Mouse (Mus musculus): Measurements from ENCODE around the gene Myo16. TPM values are rescaled to one million over a fixed set of nuclear protein-coding genes. Genes with fewer than 3 reads are reported as not detected.
A peak's percentile ranks its signal among the peaks of the same experiment; 100 is the strongest.

Gene Myo16
- polyA plus RNA-seq, 1 experiment from 2014 or later: 0.27 TPM

DNA sequence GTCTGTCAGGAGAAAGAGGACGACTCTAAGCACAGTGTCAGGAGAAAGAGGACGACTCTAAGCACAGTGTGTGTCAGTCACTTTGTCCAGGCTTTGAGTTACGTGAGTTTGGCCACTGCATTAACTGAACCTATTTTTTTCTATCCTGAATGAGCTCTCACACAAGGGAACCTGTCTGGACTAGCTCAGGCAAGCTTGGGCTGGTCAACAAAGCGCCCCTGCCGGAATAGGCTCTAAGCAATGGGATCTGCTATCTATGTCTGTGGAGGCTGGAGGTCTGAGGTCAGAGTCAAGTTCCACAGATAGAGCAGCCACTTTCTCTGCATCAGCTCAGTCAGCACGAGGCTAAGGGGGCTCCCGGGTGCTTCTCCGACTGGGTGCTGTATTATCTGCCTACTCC, 46.3 kb downstream of the Myo16 start:
- Histone ChIP-seq H3K4me3 (ENCODE audit: low read length) (no peak overlapping the region), H3K27me3 (ENCODE audit: control insufficient read depth, insufficient read depth, low read length) (no peaks in the 10 kb centered on the region), H3K27ac (ENCODE audit: low read depth, low read length) (no peak overlapping the region), H3K36me3 (ENCODE audit: control insufficient read depth, insufficient read depth, low read length) (no peaks in the 10 kb centered on the region), H3K4me2 (replicated peaks; ENCODE audit: low read depth, low read length) (no peak overlapping the region), H3K9ac (ENCODE audit: low read depth, low read length) (no peak overlapping the region), H3K4me1 (ENCODE audit: control insufficient read depth, insufficient read depth, low read length) (no peaks in the 10 kb centered on the region), H3K9me3 (ENCODE audit: control insufficient read depth, low read length) (no peaks in the 10 kb centered on the region)
- WGBS: 81% methylated on average over 8 of the region's 8 CpGs
- no peak for ATAC-seq (ENCODE audit: low FRiP score, low TSS enrichment)

DNA sequence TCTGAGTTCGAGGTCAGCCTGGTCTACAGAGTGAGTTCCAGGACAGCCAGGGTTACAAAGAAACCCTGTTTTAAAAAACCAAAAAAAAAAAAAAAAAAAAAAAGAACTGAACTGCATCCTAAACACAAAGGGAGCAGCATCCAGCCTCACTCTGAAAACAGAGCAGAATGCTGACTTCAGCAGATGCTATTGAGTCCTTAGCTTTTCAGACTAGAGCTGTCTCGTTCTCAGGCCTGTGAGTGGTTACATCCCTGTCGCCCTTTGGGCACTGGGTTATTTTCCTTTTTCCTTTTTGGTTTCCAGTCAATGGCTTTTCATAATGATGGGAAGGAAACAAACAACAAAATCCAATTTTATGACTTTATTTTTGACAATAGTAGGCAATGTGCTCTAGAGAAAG, 61.3 kb downstream of the Myo16 start:
- Histone ChIP-seq H3K27ac (ENCODE audit: low read depth, low read length) (no peak overlapping the region), H3K27me3 (ENCODE audit: control insufficient read depth, insufficient read depth, low read length) (no peaks in the 10 kb centered on the region), H3K9ac (ENCODE audit: low read depth, low read length) (no peak overlapping the region), H3K4me1 (ENCODE audit: control insufficient read depth, insufficient read depth, low read length) (no peaks in the 10 kb centered on the region), H3K9me3 (ENCODE audit: control insufficient read depth, low read length) (no peaks in the 10 kb centered on the region), H3K4me2 (replicated peaks; ENCODE audit: low read depth, low read length) (no peak overlapping the region), H3K36me3 (ENCODE audit: control insufficient read depth, insufficient read depth, low read length) (no peaks in the 10 kb centered on the region), H3K4me3 (ENCODE audit: low read length) (no peak overlapping the region)
- no peak for ATAC-seq (ENCODE audit: low FRiP score, low TSS enrichment)
- 76% methylated on average over 3 of the region's 3 CpGs for WGBS

DNA sequence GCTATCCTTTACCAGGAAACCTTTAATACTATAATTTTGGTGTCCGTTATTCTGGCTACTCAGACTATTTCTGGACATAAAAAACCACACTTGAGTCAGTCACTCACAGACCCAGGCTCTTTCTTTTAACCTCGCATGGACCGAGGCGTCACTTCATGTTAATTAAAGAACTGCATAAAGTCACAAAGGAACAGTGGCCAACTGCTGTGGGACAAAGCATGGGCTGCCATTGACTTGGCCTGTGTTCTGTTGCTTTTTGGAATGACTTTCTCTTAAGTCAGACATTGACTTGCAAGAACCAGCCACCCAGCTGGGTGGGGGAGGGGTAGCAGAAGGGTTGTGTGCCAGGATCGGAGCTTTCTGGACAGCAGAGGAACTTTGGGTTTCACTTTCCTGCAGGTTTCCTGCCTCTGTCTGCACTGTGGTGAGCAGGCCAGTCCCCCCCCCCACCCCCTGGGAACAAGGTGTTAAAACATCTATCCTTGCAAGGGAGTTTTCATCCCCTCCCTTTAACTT, 66.1 kb downstream of the Myo16 start:
- Histone ChIP-seq H3K27ac (ENCODE audit: low read depth, low read length) (no peak overlapping the region), H3K9me3 (ENCODE audit: control insufficient read depth, low read length) (no peaks in the 10 kb centered on the region), H3K27me3 (ENCODE audit: control insufficient read depth, insufficient read depth, low read length) (no peaks in the 10 kb centered on the region), H3K36me3 (ENCODE audit: control insufficient read depth, insufficient read depth, low read length) (no peaks in the 10 kb centered on the region), H3K4me2 (replicated peaks; ENCODE audit: low read depth, low read length) (no peak overlapping the region), H3K4me3 (ENCODE audit: low read length) (no peak overlapping the region), H3K4me1 (ENCODE audit: control insufficient read depth, insufficient read depth, low read length) (no peaks in the 10 kb centered on the region), H3K9ac (ENCODE audit: low read depth, low read length) (no peak overlapping the region)
- 82% methylated on average over 5 of the region's 5 CpGs for WGBS
- no peak for ATAC-seq (ENCODE audit: low FRiP score, low TSS enrichment)

DNA sequence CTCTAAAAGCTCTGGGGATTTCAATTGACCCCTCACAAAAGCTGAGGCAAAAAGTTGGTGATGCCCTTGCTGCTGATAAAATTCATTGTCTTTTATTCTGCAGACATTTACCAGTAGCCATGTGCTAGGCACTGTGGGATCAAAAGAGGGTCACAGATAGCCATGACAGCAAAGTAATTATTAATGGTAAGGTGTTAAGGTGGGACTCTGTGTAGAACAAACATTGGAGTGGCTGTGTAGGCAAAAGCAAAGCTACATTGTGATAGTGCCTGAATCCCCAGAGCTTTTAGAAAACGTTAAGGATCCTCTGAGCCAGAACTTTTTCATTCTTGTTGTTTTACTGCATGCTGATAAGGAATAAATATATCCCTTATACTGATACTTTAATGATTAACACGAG, 69.1 kb downstream of the Myo16 start:
- WGBS: 53% methylated on average over 2 of the region's 2 CpGs
- Histone ChIP-seq H3K27ac (ENCODE audit: low read depth, low read length) (no peak overlapping the region), H3K4me1 (ENCODE audit: control insufficient read depth, insufficient read depth, low read length) (no peaks in the 10 kb centered on the region), H3K27me3 (ENCODE audit: control insufficient read depth, insufficient read depth, low read length) (no peaks in the 10 kb centered on the region), H3K9ac (ENCODE audit: low read depth, low read length) (no peak overlapping the region), H3K36me3 (ENCODE audit: control insufficient read depth, insufficient read depth, low read length) (no peaks in the 10 kb centered on the region), H3K4me2 (replicated peaks; ENCODE audit: low read depth, low read length) (no peak overlapping the region), H3K9me3 (ENCODE audit: control insufficient read depth, low read length) (no peaks in the 10 kb centered on the region), H3K4me3 (ENCODE audit: low read length) (no peak overlapping the region)
- ATAC-seq (ENCODE audit: low FRiP score, low TSS enrichment): no peak

DNA sequence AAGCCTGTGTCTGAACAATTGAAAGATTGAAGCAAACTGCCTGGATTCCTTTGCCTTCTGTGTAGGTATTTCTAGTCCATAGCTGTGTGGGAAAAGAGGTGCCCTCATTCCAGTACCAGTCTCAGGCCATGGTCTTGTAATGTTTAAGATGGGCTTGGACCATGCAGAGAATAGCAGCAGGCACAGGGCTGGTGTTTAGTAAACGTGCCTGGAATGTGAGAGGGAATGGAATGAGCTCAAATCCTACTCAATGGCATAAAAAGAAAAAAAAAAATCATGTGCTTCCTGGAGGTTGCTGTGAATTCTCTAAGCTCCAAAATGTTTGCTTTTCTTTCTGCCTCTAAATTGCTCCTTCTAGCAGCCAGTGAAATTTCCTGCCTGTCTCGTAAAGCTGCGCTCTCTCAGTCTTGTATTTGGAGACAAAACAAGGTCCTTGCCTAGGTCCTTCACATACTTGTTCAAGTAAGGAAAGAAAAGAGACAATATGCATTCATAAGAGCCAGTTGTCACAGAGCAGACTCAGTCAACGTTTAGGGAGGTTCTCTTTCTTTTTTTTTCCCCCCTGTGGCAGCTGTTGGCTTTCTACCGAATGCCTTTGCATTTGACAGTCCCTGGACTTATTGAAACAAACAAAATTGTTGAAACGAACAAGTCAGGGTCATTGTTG, 70.0 kb downstream of the Myo16 start:
- Histone ChIP-seq H3K9ac (ENCODE audit: low read depth, low read length) (no peak overlapping the region), H3K4me2 (replicated peaks; ENCODE audit: low read depth, low read length) (no peak overlapping the region), H3K4me1 (ENCODE audit: control insufficient read depth, insufficient read depth, low read length) (no peaks in the 10 kb centered on the region), H3K27ac (ENCODE audit: low read depth, low read length) (peak overlapping the region; percentile 48; the same call in 1 of the 2 replicates), H3K4me3 (ENCODE audit: low read length) (no peak overlapping the region), H3K27me3 (ENCODE audit: control insufficient read depth, insufficient read depth, low read length) (no peaks in the 10 kb centered on the region), H3K36me3 (ENCODE audit: control insufficient read depth, insufficient read depth, low read length) (no peaks in the 10 kb centered on the region), H3K9me3 (ENCODE audit: control insufficient read depth, low read length) (no peaks in the 10 kb centered on the region)
- 34% methylated on average over 6 of the region's 6 CpGs for WGBS
- no peak for ATAC-seq (ENCODE audit: low FRiP score, low TSS enrichment)

DNA sequence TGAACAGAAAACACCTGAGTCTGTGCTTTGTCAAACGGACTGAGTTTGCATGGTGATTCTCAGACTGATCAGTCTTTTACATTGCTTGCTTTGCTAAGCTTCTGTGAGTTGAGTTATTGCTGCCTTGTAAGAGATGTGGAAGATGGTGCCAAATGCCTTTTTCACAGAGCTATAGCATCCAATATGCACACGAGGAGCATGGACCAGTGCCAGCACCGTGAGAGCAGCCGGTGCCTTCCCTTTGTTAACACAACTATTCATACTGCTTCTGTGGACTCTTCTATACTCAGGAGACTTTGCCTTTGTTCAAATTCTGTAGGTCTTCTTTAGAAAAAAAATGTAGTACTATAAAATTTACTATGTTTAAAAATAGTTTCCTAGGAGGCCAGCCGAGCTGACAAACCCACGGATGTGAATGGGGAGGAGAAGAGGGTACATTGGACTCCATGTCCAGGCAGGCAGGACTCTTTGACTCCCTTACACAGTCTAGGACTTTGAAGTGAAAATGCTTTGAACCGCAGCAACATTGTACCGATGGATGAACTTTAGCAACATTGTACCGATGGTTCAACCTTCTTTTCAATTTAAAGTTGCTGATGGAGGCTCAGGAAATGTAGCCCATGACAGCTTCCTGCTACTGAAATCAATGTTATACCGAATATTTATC, 70.7 kb downstream of the Myo16 start:
- no peak for ATAC-seq (ENCODE audit: low FRiP score, low TSS enrichment)
- Histone ChIP-seq H3K9me3 (ENCODE audit: control insufficient read depth, low read length) (no peaks in the 10 kb centered on the region), H3K27ac (ENCODE audit: low read depth, low read length) (peak overlapping the region; percentile 48; the same call in 1 of the 2 replicates), H3K27me3 (ENCODE audit: control insufficient read depth, insufficient read depth, low read length) (no peaks in the 10 kb centered on the region), H3K9ac (ENCODE audit: low read depth, low read length) (no peak overlapping the region), H3K4me3 (ENCODE audit: low read length) (no peak overlapping the region), H3K4me2 (replicated peaks; ENCODE audit: low read depth, low read length) (no peak overlapping the region), H3K36me3 (ENCODE audit: control insufficient read depth, insufficient read depth, low read length) (no peaks in the 10 kb centered on the region), H3K4me1 (ENCODE audit: control insufficient read depth, insufficient read depth, low read length) (no peaks in the 10 kb centered on the region)
- 60% methylated on average over 10 of the region's 10 CpGs for WGBS

DNA sequence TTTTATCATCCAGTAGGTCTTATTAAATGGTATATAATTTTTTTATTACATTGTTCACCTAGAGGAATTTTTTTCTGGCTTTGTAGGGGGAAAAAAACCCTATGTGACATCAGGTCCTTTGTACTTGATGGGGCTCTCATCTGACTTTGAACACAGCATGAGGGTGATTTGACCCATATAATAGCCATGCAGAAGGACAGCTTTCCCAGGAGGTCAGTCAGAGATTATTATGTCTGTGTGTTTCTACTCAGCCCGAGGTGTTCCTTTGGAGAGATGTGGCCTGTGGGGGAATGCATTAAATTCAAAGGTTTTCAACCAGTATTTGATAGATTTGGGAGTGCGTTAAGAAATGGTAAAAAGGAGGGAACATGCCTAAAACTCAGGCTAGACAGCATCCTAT, 71.3 kb downstream of the Myo16 start:
- no peaks in the 10 kb centered on the region for H3K27me3 ChIP-seq (ENCODE audit: control insufficient read depth, insufficient read depth, low read length)
- 75% methylated on average over 2 of the region's 2 CpGs for WGBS
- no peak overlapping the region for H3K4me2 ChIP-seq (replicated peaks; ENCODE audit: low read depth, low read length)
- H3K4me1 ChIP-seq (ENCODE audit: control insufficient read depth, insufficient read depth, low read length): no peaks in the 10 kb centered on the region
- no peak overlapping the region for H3K27ac ChIP-seq (ENCODE audit: low read depth, low read length)
- no peak for ATAC-seq (ENCODE audit: low FRiP score, low TSS enrichment)
- H3K9me3 ChIP-seq (ENCODE audit: control insufficient read depth, low read length): no peaks in the 10 kb centered on the region
- no peak overlapping the region for H3K4me3 ChIP-seq (ENCODE audit: low read length)
- no peaks in the 10 kb centered on the region for H3K36me3 ChIP-seq (ENCODE audit: control insufficient read depth, insufficient read depth, low read length)
- H3K9ac ChIP-seq (ENCODE audit: low read depth, low read length): no peak overlapping the region

DNA sequence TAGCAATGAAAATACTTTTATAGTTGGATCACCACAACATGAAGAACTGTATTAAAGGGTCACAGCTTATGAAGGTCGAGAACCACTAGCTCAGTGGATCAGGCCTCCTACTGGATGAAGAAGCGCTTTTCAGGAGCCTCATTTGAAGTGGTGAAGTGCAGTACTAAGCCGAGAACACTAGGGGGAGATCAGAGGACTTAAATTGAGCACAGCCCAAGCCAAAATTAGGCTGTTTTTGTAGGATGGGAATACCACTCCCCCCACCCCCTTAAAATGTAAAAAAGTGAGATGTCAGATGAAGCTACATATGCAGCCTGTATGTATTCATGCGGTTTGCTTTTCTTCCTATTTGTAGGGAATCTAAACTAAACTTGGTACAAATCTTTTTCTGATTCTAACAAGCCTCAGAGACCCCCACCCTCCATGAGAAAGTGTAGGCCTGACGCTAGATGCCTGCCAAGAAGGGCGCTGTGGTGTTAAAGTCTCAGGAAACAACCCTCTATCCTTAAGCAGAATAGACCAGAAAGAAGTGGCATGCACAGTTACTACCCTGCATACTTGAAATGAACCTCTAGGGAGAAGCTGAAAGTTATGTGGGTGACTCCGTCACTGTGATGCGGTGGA, 77.1 kb downstream of the Myo16 start:
- H3K9me3 ChIP-seq (ENCODE audit: control insufficient read depth, low read length): no peaks in the 10 kb centered on the region
- no peaks in the 10 kb centered on the region for H3K4me1 ChIP-seq (ENCODE audit: control insufficient read depth, insufficient read depth, low read length)
- H3K27me3 ChIP-seq (ENCODE audit: control insufficient read depth, insufficient read depth, low read length): no peaks in the 10 kb centered on the region
- no peak overlapping the region for H3K27ac ChIP-seq (ENCODE audit: low read depth, low read length)
- H3K4me3 ChIP-seq (ENCODE audit: low read length): no peak overlapping the region
- no peak overlapping the region for H3K9ac ChIP-seq (ENCODE audit: low read depth, low read length)
- WGBS: 56% methylated on average over 8 of the region's 8 CpGs
- H3K4me2 ChIP-seq (replicated peaks; ENCODE audit: low read depth, low read length): no peak overlapping the region
- peak; percentile 35; the same call in 1 of the 2 replicates for ATAC-seq (ENCODE audit: low FRiP score, low TSS enrichment)
- H3K36me3 ChIP-seq (ENCODE audit: control insufficient read depth, insufficient read depth, low read length): no peaks in the 10 kb centered on the region

DNA sequence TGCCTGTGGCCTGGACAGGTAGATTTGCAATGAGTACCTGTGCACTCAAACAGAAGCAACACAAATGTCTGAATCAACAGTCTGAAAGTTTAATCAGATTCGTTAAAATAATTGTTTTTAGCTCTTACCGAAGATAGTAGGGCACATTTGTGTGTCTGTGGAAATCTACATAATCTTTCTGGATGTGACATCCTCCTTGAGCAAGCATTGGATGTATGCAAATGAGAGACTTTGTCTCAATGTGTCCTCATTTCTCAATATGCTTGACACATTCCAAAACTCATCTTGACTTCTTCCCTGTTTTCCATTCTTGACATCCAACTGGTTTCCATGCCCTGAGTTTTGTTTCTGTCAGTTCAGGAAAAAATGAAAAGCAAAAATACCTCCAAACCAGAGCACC, 80.8 kb downstream of the Myo16 start:
- no peak overlapping the region for H3K4me3 ChIP-seq (ENCODE audit: low read length)
- H3K27ac ChIP-seq (ENCODE audit: low read depth, low read length): no peak overlapping the region
- H3K4me1 ChIP-seq (ENCODE audit: control insufficient read depth, insufficient read depth, low read length): no peaks in the 10 kb centered on the region
- H3K9me3 ChIP-seq (ENCODE audit: control insufficient read depth, low read length): no peaks in the 10 kb centered on the region
- H3K27me3 ChIP-seq (ENCODE audit: control insufficient read depth, insufficient read depth, low read length): no peaks in the 10 kb centered on the region
- H3K9ac ChIP-seq (ENCODE audit: low read depth, low read length): no peak overlapping the region
- no peak overlapping the region for H3K4me2 ChIP-seq (replicated peaks; ENCODE audit: low read depth, low read length)
- no peaks in the 10 kb centered on the region for H3K36me3 ChIP-seq (ENCODE audit: control insufficient read depth, insufficient read depth, low read length)
- ATAC-seq (ENCODE audit: low FRiP score, low TSS enrichment): no peak
- 86% methylated on average over 2 of the region's 2 CpGs for WGBS

Measured in kidney, embryonic 14.5 days (tissue).